Mouse (Mus musculus) liver, embryonic 13.5 days (tissue): Measurements from ENCODE around the gene Dpm3. TPM values are rescaled to one million over a fixed set of nuclear protein-coding genes. Genes with fewer than 3 reads are reported as not detected.

Experiments used
- ATAC-seq: fragments of 200-750 bp; cut with Nextera tagmentation; 2 replicates; pipeline ENCODE4 v1.8.0; 2017; ENCODE audit warnings: low read depth, mild to moderate bottlenecking, moderate number of reproducible peaks, moderate library complexity
- DNase-seq: peaks from one replicate; pipeline ENCODE4 v3.0.0; 2022
- H3K27ac ChIP-seq: fragments of 300-500 bp; sonication (generic); 2 replicates; pipeline ENCODE4 v1.5.1; 2015; ENCODE audit warnings: moderate library complexity, mild to moderate bottlenecking, inconsistent platforms
- H3K27me3 ChIP-seq: fragments of 300-500 bp; sonication (generic); 2 replicates; pipeline ENCODE4 v1.6.1; 2015; ENCODE audit warnings: mild to moderate bottlenecking, inconsistent platforms
- H3K36me3 ChIP-seq: fragments of 300-500 bp; sonication (generic); 2 replicates; pipeline ENCODE4 v1.6.1; 2015; ENCODE audit warnings: mild to moderate bottlenecking, inconsistent platforms
- H3K4me1 ChIP-seq: fragments of 300-500 bp; sonication (generic); replicated peaks from 2 replicates; pipeline ENCODE4 v1.6.1; 2015; ENCODE audit warnings: inconsistent platforms
- H3K4me2 ChIP-seq: fragments of 300-500 bp; sonication (generic); 2 replicates; pipeline ENCODE4 v1.6.1; 2015; ENCODE audit warnings: inconsistent platforms, mild to moderate bottlenecking, moderate library complexity
- H3K4me3 ChIP-seq: fragments of 300-500 bp; sonication (generic); replicated peaks from 2 replicates; pipeline ENCODE4 v1.5.1; 2015; ENCODE audit warnings: mild to moderate bottlenecking, inconsistent platforms
- H3K9ac ChIP-seq: fragments of 300-500 bp; sonication (generic); 2 replicates; pipeline ENCODE4 v1.6.1; 2015; ENCODE audit warnings: mild to moderate bottlenecking, inconsistent platforms
- H3K9me3 ChIP-seq: fragments of 300-500 bp; sonication (generic); replicated peaks from 2 replicates; pipeline ENCODE4 v1.6.1; 2016; ENCODE audit warnings: inconsistent platforms
- WGBS: fragments of 180-500 bp; shearing (Covaris S2); methylation state at CpG from one replicate; pipeline ENCODE4 v1.1.7; 2015; ENCODE audit not compliant: insufficient replicate concordance; 5-methylcytosine and 5-hydroxymethylcytosine counted together
- polyA plus RNA-seq: library from polyadenylated mRNA; unstranded; fragments of >200 nt; fragmentation: Nextera tagmentation; extraction: Ambion mirVana; gene quantifications from 2 replicates; pipeline ENCODE4 v1.2.1, GENCODE M21; 2015

Gene Dpm3
- polyA plus RNA-seq, 1 experiment from 2014 or later = 64.5 TPM

- Histone ChIP-seq H3K9me3 (no peaks in the 10 kb centered on the region), H3K27ac (peak within 1 kb of the TSS; percentile 35), H3K4me3 (peak within 1 kb of the TSS; percentile 71), H3K36me3 (0 out of 2 replicates have a peak, but pooled peaks cover 5% of the 10 kb centered on the region), H3K9ac (peak within 1 kb of the TSS; percentile 76), H3K4me2 (peak within 1 kb of the TSS; percentile 90), H3K27me3 (peaks cover 40% of the 10 kb centered on the region), H3K4me1 (peaks cover 65% of the 10 kb centered on the region)
- 1% methylated on average over 42 of the region's 42 CpGs for WGBS
- peak; percentile 73 for ATAC-seq
- peak; percentile 78 for DNase-seq
These were observed 12.7 kb upstream of the Dpm3 start, which contains the start of gene Trim46 for GRCm38 (mm10) chr3:89246261-89247100. Gene Trim46, minus strand, starts transcription at chr3:89246309.

- Histone ChIP-seq H3K9ac (peak overlapping the region; percentile 76), H3K4me2 (peak overlapping the region; percentile 90), H3K4me3 (peak overlapping the region; percentile 71), H3K27me3 (peaks cover 50% of the 10 kb centered on the region), H3K9me3 (no peaks in the 10 kb centered on the region), H3K4me1 (peaks cover 72% of the 10 kb centered on the region), H3K27ac (no peak overlapping the region), H3K36me3 (0 out of 2 replicates have a peak, but pooled peaks cover 5% of the 10 kb centered on the region)
- 62% methylated on average over 4 of the region's 4 CpGs for WGBS
- DNase-seq (no peak), ATAC-seq (no peak)
These were observed 11.7 kb upstream of the Dpm3 start for GRCm38 (mm10) chr3:89247466-89247865.

GRCm38 (mm10) chr3:89250435-89251040 is 8.6 kb upstream of the Dpm3 start:
- 16% methylated on average over 7 of the region's 7 CpGs for WGBS
- no peak for ATAC-seq
- no peaks in the 10 kb centered on the region for H3K9me3 ChIP-seq
- H3K27me3 ChIP-seq = peaks cover 42% of the 10 kb centered on the region
- no peak overlapping the region for H3K9ac ChIP-seq
- H3K4me1 ChIP-seq = peaks cover 50% of the 10 kb centered on the region
- peak; percentile 31 for DNase-seq
- 0 out of 2 replicates have a peak overlapping the region, but pooled peaks have one; percentile 11 for H3K4me2 ChIP-seq
- H3K36me3 ChIP-seq = 0 out of 2 replicates have a peak, but pooled peaks cover 5% of the 10 kb centered on the region
- H3K27ac ChIP-seq = no peak overlapping the region
- no peak overlapping the region for H3K4me3 ChIP-seq

GRCm38 (mm10) chr3:89251365-89251895 is 7.7 kb upstream of the Dpm3 start:
- no peak overlapping the region for H3K4me3 ChIP-seq
- WGBS = 7% methylated on average over 17 of the region's 17 CpGs
- no peak overlapping the region for H3K27ac ChIP-seq
- H3K9me3 ChIP-seq = no peaks in the 10 kb centered on the region
- peak overlapping the region; percentile 11 for H3K4me2 ChIP-seq
- peaks cover 45% of the 10 kb centered on the region for H3K4me1 ChIP-seq
- H3K9ac ChIP-seq = no peak overlapping the region
- no peak for DNase-seq
- H3K36me3 ChIP-seq = 0 out of 2 replicates have a peak, but pooled peaks cover 5% of the 10 kb centered on the region
- peaks cover 42% of the 10 kb centered on the region for H3K27me3 ChIP-seq
- 0 out of 2 replicates have a peak, but pooled peaks have one; percentile 12 for ATAC-seq

GRCm38 (mm10) chr3:89254994-89255393 is 4.2 kb upstream of the Dpm3 start:
- Histone ChIP-seq H3K36me3 (no peaks in the 10 kb centered on the region), H3K9me3 (no peaks in the 10 kb centered on the region), H3K4me1 (peaks cover 25% of the 10 kb centered on the region), H3K4me3 (no peak overlapping the region), H3K4me2 (no peak overlapping the region), H3K9ac (no peak overlapping the region), H3K27ac (no peak overlapping the region), H3K27me3 (peaks cover 71% of the 10 kb centered on the region)
- ATAC-seq (peak; percentile 73), DNase-seq (no peak)
- WGBS = 43% methylated on average over 5 of the region's 5 CpGs

GRCm38 (mm10) chr3:89256177-89256576 is 3.0 kb upstream of the Dpm3 start:
- DNase-seq = no peak
- no peak for ATAC-seq

GRCm38 (mm10) chr3:89260211-89260610 is 1.1 kb downstream of the Dpm3 start:
- Histone ChIP-seq H3K4me3 (no peak overlapping the region), H3K4me2 (no peak overlapping the region), H3K9ac (no peak overlapping the region), H3K27me3 (peaks cover 45% of the 10 kb centered on the region), H3K4me1 (peaks cover 4% of the 10 kb centered on the region; the same call in 1 of the 2 replicates), H3K27ac (no peak overlapping the region), H3K9me3 (no peaks in the 10 kb centered on the region), H3K36me3 (no peaks in the 10 kb centered on the region)
- WGBS = 82% methylated on average over 3 of the region's 3 CpGs
- ATAC-seq (no peak), DNase-seq (no peak)

More at GRCm38 (mm10) chr3:89256177-89256576, 3.0 kb upstream of the Dpm3 start:
- Histone ChIP-seq H3K4me3 (no peak overlapping the region), H3K36me3 (no peaks in the 10 kb centered on the region), H3K4me2 (no peak overlapping the region), H3K9ac (no peak overlapping the region), H3K4me1 (peaks cover 18% of the 10 kb centered on the region), H3K27ac (no peak overlapping the region), H3K27me3 (peaks cover 67% of the 10 kb centered on the region), H3K9me3 (no peaks in the 10 kb centered on the region)
- 44% methylated on average over 5 of the region's 5 CpGs for WGBS

GRCm38 (mm10) chr3:89262417-89262816 is 3.3 kb downstream of the Dpm3 start:
- Histone ChIP-seq H3K9ac (no peak overlapping the region), H3K4me1 (peaks cover 17% of the 10 kb centered on the region), H3K4me2 (no peak overlapping the region), H3K36me3 (no peaks in the 10 kb centered on the region), H3K4me3 (no peak overlapping the region), H3K27ac (no peak overlapping the region), H3K9me3 (no peaks in the 10 kb centered on the region), H3K27me3 (peaks cover 30% of the 10 kb centered on the region)
- 42% methylated on average over 10 of the region's 10 CpGs for WGBS
- ATAC-seq (no peak), DNase-seq (no peak)

- Histone ChIP-seq H3K36me3 (no peaks in the 10 kb centered on the region), H3K9ac (peak overlapping the region; percentile 90), H3K4me3 (peak overlapping the region; percentile 83), H3K27me3 (peaks cover 7% of the 10 kb centered on the region; the same call in 1 of the 2 replicates), H3K27ac (peak overlapping the region; percentile 73), H3K4me2 (peak overlapping the region; percentile 95), H3K4me1 (peaks cover 52% of the 10 kb centered on the region), H3K9me3 (no peaks in the 10 kb centered on the region)
- ATAC-seq (peak; percentile 85), DNase-seq (peak; percentile 69)
- under 1% methylated on average over 20 of the region's 20 CpGs for WGBS
These were observed 7.3 kb downstream of the Dpm3 start for GRCm38 (mm10) chr3:89266439-89266893.

- peaks cover 49% of the 10 kb centered on the region for H3K4me1 ChIP-seq
- H3K27ac ChIP-seq = no peak overlapping the region
- 72% methylated on average over 8 of the region's 8 CpGs for WGBS
- peak overlapping the region; percentile 84 for H3K4me2 ChIP-seq
- H3K9ac ChIP-seq = peak overlapping the region; percentile 75; the same call in 1 of the 2 replicates
- H3K4me3 ChIP-seq = no peak overlapping the region
- DNase-seq = no peak
- H3K27me3 ChIP-seq = 0 out of 2 replicates have a peak, but pooled peaks cover 3% of the 10 kb centered on the region
- no peaks in the 10 kb centered on the region for H3K9me3 ChIP-seq
- ATAC-seq = no peak
- no peaks in the 10 kb centered on the region for H3K36me3 ChIP-seq
These were observed 9.8 kb downstream of the Dpm3 start for GRCm38 (mm10) chr3:89268916-89269315.
